Mouse (Mus musculus): ENCODE data around the gene Gnmt.

DNA sequence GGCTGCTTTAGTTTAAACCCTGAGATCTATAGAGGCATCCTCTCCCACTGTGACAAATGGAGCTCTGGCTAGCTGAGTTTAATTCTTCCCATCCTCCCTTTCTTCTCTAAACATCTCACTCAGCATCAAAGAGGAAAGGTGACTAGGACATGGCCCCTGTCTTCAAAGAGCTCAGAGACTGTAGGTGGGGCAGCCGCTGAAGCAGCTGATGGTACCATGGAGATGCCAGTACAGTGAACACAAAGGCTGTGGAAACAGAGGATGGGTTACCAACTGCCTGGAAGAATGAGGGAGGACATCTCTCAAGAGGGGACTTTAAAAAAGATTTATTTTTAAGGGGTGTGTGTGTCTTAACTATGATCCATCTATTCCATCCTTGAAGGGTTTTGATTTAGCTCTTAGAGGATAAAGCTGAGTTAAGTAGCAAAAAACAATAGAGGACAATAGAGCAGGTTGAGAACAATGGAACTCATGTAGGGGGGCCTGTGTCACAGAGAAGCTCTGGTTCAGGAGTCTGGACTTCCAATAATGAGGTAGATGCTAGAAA, 34.4 kb downstream of the Gnmt start:
- TF ChIP-seq POLR2A (IDR thresholded peaks at IDR 0.05; ENCODE audit: insufficient read depth, low read depth, low read length) (no peak), CTCF (IDR thresholded peaks at IDR 0.05) (no peak), EP300 (IDR thresholded peaks at IDR 0.05; ENCODE audit: insufficient read depth, low read depth, low read length) (no peak)
